Mouse (Mus musculus): ENCODE results near the gene Tex14.

GRCm38 (mm10) chr11:87460566-87460965 is 55.7 kb downstream of the Tex14 start:
- TF ChIP-seq CTCF (IDR thresholded peaks at IDR 0.05; ENCODE audit: low read depth) = no peak
- no peak for TF ChIP-seq EP300 (IDR thresholded peaks at IDR 0.05; ENCODE audit: low read depth)
